Mouse (Mus musculus) spleen, adult 2 months (tissue): ENCODE data around the gene AC140267.1. TPM values are rescaled to one million over a fixed set of nuclear protein-coding genes. Genes with fewer than 3 reads are reported as not detected.

Source experiments
- DNase-seq, 2 experiments: peaks; one replicate each; pipeline versions ENCODE4 v3.0.0 to v3.0.0-alpha.2; 2012 to 2021; ENCODE audit warnings: low spot score in 2 of 2, low read depth in 1 of 2
- H3K27ac ChIP-seq: fragments of 200-500 bp; 2 replicates; pipeline ENCODE4 v1.5.1; 2012; ENCODE audit warnings: low read length, inconsistent platforms; ENCODE audit not compliant: insufficient read depth
- H3K27me3 ChIP-seq: fragments of 200-500 bp; 2 replicates; pipeline ENCODE4 v1.6.1; 2012; ENCODE audit warnings: mild to moderate bottlenecking, moderate library complexity, low read length, inconsistent platforms; ENCODE audit not compliant: control insufficient read depth, insufficient read depth
- H3K36me3 ChIP-seq: fragments of 200-500 bp; 2 replicates; pipeline ENCODE4 v1.6.1; 2012; ENCODE audit warnings: mild to moderate bottlenecking, low read length, inconsistent platforms; ENCODE audit not compliant: control insufficient read depth, insufficient read depth
- H3K4me1 ChIP-seq: fragments of 200-500 bp; 2 replicates; pipeline ENCODE4 v1.6.1; 2011; ENCODE audit warnings: inconsistent platforms; ENCODE audit not compliant: control insufficient read depth, insufficient read depth, insufficient read length
- H3K4me3 ChIP-seq: fragments of 200-500 bp; 2 replicates; pipeline ENCODE4 v1.5.1; 2011; ENCODE audit warnings: mild to moderate bottlenecking, inconsistent platforms; ENCODE audit not compliant: insufficient read depth, insufficient read length; ENCODE audit errors: extremely low read depth
- CTCF ChIP-seq: fragments of 200-500 bp; IDR thresholded peaks from 2 replicates; pipeline ENCODE4 v1.5.1; 2011; ENCODE audit warnings: mild to moderate bottlenecking, inconsistent platforms; ENCODE audit not compliant: insufficient read depth, insufficient read length, insufficient replicate concordance; ENCODE audit errors: extremely low read depth
- POLR2A ChIP-seq: fragments of 200-500 bp; IDR thresholded peaks from 2 replicates; pipeline ENCODE4 v1.6.1; 2011; ENCODE audit warnings: low read depth, low read length, inconsistent platforms
- WGBS: fragments of 180-500 bp; shearing (Covaris S2); methylation state at CpG from one replicate; pipeline ENCODE4 v1.1.7; 2018; 5-methylcytosine and 5-hydroxymethylcytosine counted together
- polyA plus RNA-seq: library from polyadenylated mRNA; depleted of rRNA; stranded (reverse); fragments of >200 nt; gene quantifications from 2 replicates; pipeline ENCODE4 v1.2.3, GENCODE M21; 2012

Gene AC140267.1
- polyA plus RNA-seq, 1 experiment: not detected

- Histone ChIP-seq H3K27me3 (no peaks in the 10 kb centered on the region), H3K36me3 (peaks cover 38% of the 10 kb centered on the region), H3K4me1 (peaks cover 4% of the 10 kb centered on the region; the same call in 1 of the 2 replicates), H3K4me3 (no peak overlapping the region), H3K27ac (no peak overlapping the region)
- DNase-seq: no peak
- WGBS: 96% methylated on average over 10 of the region's 10 CpGs
- TF ChIP-seq POLR2A (no peak), CTCF (no peak)
Observed at GRCm38 (mm10) chr15:80249672-80250071, 14.0 kb downstream of the AC140267.1 start.

- no peaks in the 10 kb centered on the region for H3K27me3 ChIP-seq
- no peak for DNase-seq
- H3K4me1 ChIP-seq: peaks cover 4% of the 10 kb centered on the region; the same call in 1 of the 2 replicates
- 83% methylated on average over 6 of the region's 6 CpGs for WGBS
- no peak for TF ChIP-seq POLR2A
- TF ChIP-seq CTCF: no peak
- H3K4me3 ChIP-seq: no peak overlapping the region
- peak overlapping the region; percentile 23; the same call in 1 of the 2 replicates for H3K27ac ChIP-seq
- peaks cover 35% of the 10 kb centered on the region for H3K36me3 ChIP-seq
Observed at GRCm38 (mm10) chr15:80250586-80250985, 15.0 kb downstream of the AC140267.1 start.

- DNase-seq: no peak
- TF ChIP-seq CTCF (no peak), POLR2A (no peak)
Observed at GRCm38 (mm10) chr15:80253530-80253929, 17.9 kb downstream of the AC140267.1 start.

GRCm38 (mm10) chr15:80254207-80254606 lies 18.6 kb downstream of the AC140267.1 start:
- no peak for DNase-seq
- Histone ChIP-seq H3K4me3 (peak overlapping the region; percentile 69), H3K27ac (peak overlapping the region; percentile 94), H3K27me3 (no peaks in the 10 kb centered on the region), H3K4me1 (peaks cover 9% of the 10 kb centered on the region; the same call in 1 of the 2 replicates), H3K36me3 (peaks cover 34% of the 10 kb centered on the region)
- no peak for TF ChIP-seq CTCF
- TF ChIP-seq POLR2A: no peak
- 70% methylated on average over 6 of the region's 6 CpGs for WGBS

More at GRCm38 (mm10) chr15:80253530-80253929, 17.9 kb downstream of the AC140267.1 start:
- Histone ChIP-seq H3K4me1 (peaks cover 9% of the 10 kb centered on the region; the same call in 1 of the 2 replicates), H3K4me3 (no peak overlapping the region), H3K27ac (no peak overlapping the region), H3K36me3 (peaks cover 37% of the 10 kb centered on the region), H3K27me3 (no peaks in the 10 kb centered on the region)
- WGBS: 73% methylated on average over 2 of the region's 2 CpGs

GRCm38 (mm10) chr15:80254847-80255645 lies 19.4 kb downstream of the AC140267.1 start, which contains the start of gene Atf4:
Gene Atf4, plus strand, starts transcription at chr15:80255184.
- TF ChIP-seq CTCF (no peak), POLR2A (peak; percentile 99)
- H3K27me3 ChIP-seq: no peaks in the 10 kb centered on the region
- H3K27ac ChIP-seq: peak within 1 kb of the TSS; percentile 99
- H3K4me3 ChIP-seq: peak within 1 kb of the TSS; percentile 89
- DNase-seq: peak; percentile 97 to 99
- under 1% methylated on average over 62 of the region's 62 CpGs for WGBS
- H3K36me3 ChIP-seq: peaks cover 30% of the 10 kb centered on the region
- peaks cover 9% of the 10 kb centered on the region; the same call in 1 of the 2 replicates for H3K4me1 ChIP-seq

GRCm38 (mm10) chr15:80255646-80256121 lies 20.0 kb downstream of the AC140267.1 start:
- H3K27ac ChIP-seq: peak overlapping the region; percentile 99
- H3K27me3 ChIP-seq: no peaks in the 10 kb centered on the region
- under 1% methylated on average over 50 of the region's 51 CpGs for WGBS
- peak; percentile 75 to 79 for DNase-seq
- peaks cover 28% of the 10 kb centered on the region for H3K36me3 ChIP-seq
- TF ChIP-seq POLR2A (no peak), CTCF (no peak)
- H3K4me3 ChIP-seq: peak overlapping the region; percentile 89
- peaks cover 9% of the 10 kb centered on the region; the same call in 1 of the 2 replicates for H3K4me1 ChIP-seq
